Mouse (Mus musculus): ENCODE data around the gene Ccdc107.
A peak's percentile ranks its signal among the peaks of the same experiment; 100 is the strongest.

Ccdc107 gene

GRCm38 (mm10) chr4:43512653-43513052 lies 20.0 kb downstream of the Ccdc107 start:
- no peak for DNase-seq (ENCODE audit: low read depth)

GRCm38 (mm10) chr4:43513300-43513699 lies 20.6 kb downstream of the Ccdc107 start:
- no peak for DNase-seq (ENCODE audit: low read depth)

DNA sequence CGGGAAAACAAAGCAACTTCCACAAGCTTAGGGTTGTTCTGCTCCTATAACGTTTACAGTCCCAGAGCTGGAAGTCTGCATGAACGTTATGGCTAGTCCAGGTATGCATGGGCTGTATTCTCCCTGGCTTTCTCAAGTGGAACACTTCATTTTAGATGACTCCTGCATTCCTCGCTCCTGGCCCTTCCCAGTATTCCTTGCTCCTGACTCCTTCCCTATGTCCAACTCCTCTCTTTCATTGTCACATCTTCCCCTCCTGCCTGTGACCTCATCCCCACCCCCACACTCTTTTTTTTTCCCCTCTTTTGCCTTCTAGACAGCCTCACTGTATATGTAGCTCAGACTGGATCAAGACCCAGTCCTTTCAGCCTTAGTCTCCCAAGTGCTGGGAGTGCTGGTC lies 21.1 kb downstream of the Ccdc107 start:
- no peak for DNase-seq (ENCODE audit: low read depth)

DNA sequence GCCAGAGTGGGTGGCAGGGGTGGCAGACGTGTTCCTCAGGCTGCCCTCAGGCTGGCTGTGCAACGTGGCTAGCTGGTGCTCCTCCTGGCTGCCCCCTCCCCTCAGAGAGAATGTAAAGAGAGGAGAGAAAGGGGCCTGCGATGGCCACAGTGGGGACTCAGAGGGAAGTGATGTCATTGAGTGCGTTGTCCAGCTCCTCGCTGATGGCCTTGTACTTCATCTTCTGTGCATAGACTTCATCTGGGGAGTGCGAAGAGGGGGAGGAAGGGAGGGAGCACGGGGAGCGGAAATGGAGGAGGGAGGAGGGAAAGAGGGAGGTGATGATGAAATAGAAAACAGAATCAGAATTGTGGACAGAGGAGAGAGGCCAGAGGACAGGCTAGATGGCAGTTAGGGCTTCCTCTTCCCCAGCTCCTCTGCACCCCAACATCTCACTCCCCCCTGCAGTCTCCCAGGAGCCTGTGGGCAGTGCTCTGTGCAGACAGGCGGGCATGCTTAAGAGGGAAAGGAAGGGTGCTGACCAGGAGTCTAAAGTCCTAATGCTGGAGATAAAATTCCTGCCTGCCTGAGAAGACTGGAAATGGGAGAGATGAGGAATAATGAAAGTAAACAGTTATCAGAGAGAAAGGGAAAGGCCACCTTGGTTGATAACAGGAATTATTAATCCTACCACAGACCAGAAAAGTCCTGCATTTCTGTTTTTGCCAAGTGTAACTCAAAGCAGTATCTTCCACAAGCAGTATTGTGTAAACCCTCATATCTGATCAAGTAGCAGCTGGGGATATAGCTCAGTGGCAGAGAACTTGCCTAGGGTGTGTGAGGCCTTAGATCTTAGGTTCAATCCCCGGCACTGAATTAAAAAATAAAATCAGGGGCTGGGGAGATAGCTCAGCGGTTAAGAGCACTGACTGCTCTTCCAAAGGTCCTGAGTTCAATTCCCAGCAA lies 23.3 kb downstream of the Ccdc107 start:
- no peak for DNase-seq (ENCODE audit: low read depth)

DNA sequence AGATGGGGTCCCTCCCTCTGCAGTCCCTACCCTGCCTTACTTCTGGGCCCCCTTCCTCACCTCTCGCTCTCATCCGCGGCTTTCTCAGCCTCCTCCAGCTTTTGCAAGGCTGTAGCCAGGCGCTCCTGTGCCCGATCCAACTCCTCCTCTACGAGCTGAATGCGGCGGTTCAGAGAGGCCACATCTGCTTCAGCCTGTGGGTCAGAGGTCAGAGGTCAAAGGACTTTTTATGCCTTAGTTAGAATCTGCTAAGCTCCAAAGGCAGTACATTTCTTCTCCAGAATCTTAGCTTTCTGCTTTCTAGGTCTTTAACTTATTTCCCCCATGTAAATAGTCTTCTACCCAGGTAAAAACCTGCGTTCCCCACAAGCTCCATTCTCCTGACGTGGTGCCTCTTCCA lies 26.9 kb downstream of the Ccdc107 start:
- DNase-seq (ENCODE audit: low read depth): peak; percentile 53

GRCm38 (mm10) chr4:43519956-43520355 lies 27.3 kb downstream of the Ccdc107 start:
- DNase-seq (ENCODE audit: low read depth): peak; percentile 91

- DNase-seq (ENCODE audit: low read depth): peak; percentile 72
Measured at GRCm38 (mm10) chr4:43527880-43528279, 35.2 kb downstream of the Ccdc107 start.

GRCm38 (mm10) chr4:43528487-43528886 lies 35.8 kb downstream of the Ccdc107 start:
- peak; percentile 62 for DNase-seq (ENCODE audit: low read depth)

- DNase-seq (ENCODE audit: low read depth): no peak
Measured at GRCm38 (mm10) chr4:43530081-43530501, 37.4 kb downstream of the Ccdc107 start.

GRCm38 (mm10) chr4:43530581-43530980 lies 37.9 kb downstream of the Ccdc107 start:
- DNase-seq (ENCODE audit: low read depth): peak; percentile 89

- no peak for DNase-seq (ENCODE audit: low read depth)
Measured at GRCm38 (mm10) chr4:43533270-43533669, 40.6 kb downstream of the Ccdc107 start.

GRCm38 (mm10) chr4:43535628-43536027 lies 42.9 kb downstream of the Ccdc107 start:
- DNase-seq (ENCODE audit: low read depth): no peak

DNA sequence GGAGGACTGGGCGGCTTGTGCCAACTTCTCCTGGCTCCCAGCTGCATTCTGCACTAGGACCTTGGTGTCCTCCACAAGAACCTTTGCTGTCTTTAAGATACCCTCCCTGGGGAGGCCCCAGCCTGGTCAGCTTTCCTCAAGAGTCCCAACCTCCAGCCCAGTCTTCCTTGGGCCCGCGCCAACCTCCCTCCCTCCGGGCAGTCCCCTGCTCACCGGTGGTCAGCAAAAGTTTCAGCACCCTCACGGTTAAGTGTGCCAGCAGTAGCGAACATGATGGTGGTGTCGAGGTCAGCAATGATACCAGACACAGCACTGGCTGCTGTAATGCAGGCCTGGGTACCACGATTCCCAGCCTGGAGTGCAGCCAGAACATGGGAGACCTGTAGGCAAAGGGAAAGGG lies 43.3 kb downstream of the Ccdc107 start:
- DNase-seq (ENCODE audit: low read depth): no peak

DNA sequence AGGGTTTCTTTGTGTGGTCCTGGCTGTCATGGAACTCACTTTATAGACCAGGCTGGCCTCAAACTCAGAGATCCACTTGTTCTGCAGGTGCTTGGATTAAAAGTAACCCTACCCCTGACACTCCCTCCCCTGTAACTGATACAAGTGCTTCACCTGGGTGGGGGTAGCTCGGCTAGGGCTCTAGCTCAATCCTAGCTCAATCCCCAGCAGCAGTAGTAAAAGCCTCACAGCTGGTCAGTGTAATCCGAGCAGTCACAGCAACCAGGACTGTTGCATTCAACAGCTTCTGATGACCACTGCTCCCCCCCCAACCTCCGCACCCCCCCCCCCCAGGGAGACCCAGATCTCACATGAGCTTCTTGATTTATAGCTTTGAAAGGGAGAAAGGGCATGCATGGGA lies 49.3 kb downstream of the Ccdc107 start:
- no peak for DNase-seq (ENCODE audit: low read depth)
